Mouse (Mus musculus) CH12.LX (cell line): ENCODE data around the gene Pfdn2.

Experiments used
- CHD2 ChIP-seq: IDR thresholded peaks from 2 replicates; pipeline ENCODE4 v1.6.1; 2011; ENCODE audit warnings: low read length, improper control_type of control experiment
- CTCF ChIP-seq, 2 experiments: IDR thresholded peaks in 1 of 2; conservative IDR thresholded peaks in 1 of 2; 2 replicates each; pipeline ENCODE4 v1.5.1; 2011 to 2012; ENCODE audit warnings: low read depth in 2 of 2, low read length in 2 of 2, improper control_type of control experiment in 1 of 2, inconsistent platforms in 1 of 2, mild to moderate bottlenecking in 1 of 2, moderate library complexity in 1 of 2
- EP300 ChIP-seq: IDR thresholded peaks from 2 replicates; pipeline ENCODE4 v1.6.1; 2011; ENCODE audit warnings: low read length, improper control_type of control experiment
- MAX ChIP-seq: IDR thresholded peaks from 2 replicates; pipeline ENCODE4 v1.6.1; 2011; ENCODE audit warnings: low read length, improper control_type of control experiment
- MXI1 ChIP-seq: IDR thresholded peaks from 2 replicates; pipeline ENCODE4 v1.6.1; 2011; ENCODE audit warnings: mild to moderate bottlenecking, low read depth, low read length, improper control_type of control experiment
- MYC ChIP-seq: IDR thresholded peaks from 2 replicates; pipeline ENCODE4 v1.6.1; 2011; ENCODE audit warnings: low read depth, mild to moderate bottlenecking, improper control_type of control experiment, low read length
- POLR2A ChIP-seq: IDR thresholded peaks from 2 replicates; pipeline ENCODE4 v1.6.1; 2011; ENCODE audit warnings: low read depth, mild to moderate bottlenecking, improper control_type of control experiment, low read length
- POLR2AphosphoS2 ChIP-seq: IDR thresholded peaks from 2 replicates; pipeline ENCODE4 v1.6.1; 2011; ENCODE audit warnings: low read depth, low read length, improper control_type of control experiment
- RAD21 ChIP-seq: IDR thresholded peaks from 2 replicates; pipeline ENCODE4 v1.6.1; 2011; ENCODE audit warnings: low read depth, mild to moderate bottlenecking, low read length, improper control_type of control experiment, moderate library complexity
- SIN3A ChIP-seq: IDR thresholded peaks from 2 replicates; pipeline ENCODE4 v1.6.1; 2012; ENCODE audit warnings: low read length, improper control_type of control experiment, inconsistent platforms
- SMC3 ChIP-seq: IDR thresholded peaks from 2 replicates; pipeline ENCODE4 v1.6.1; 2011; ENCODE audit warnings: low read depth, low read length, improper control_type of control experiment
- TBP ChIP-seq: conservative IDR thresholded peaks from 2 replicates; pipeline ENCODE4 v1.6.1; 2011; ENCODE audit warnings: low read depth, low read length, improper control_type of control experiment

DNA sequence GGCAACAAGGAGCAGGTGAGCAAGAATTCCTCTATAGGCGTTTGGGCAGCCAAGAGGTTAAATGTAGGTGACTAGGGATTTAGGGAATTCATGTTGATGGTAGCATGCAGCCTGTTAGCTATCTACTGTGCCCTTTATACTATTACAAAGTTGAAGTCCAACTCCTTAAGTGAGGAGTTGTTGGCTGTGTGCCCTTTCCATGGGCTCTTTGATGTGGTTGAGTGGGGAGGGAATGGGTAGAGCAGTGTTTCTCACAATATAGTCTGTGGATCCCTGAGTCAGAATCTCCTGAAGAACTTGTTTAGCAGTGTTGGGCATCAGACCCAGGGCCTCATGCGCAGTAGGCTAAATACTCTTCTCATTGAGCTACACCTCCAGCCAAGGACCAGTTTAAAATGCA lies 11.3 kb downstream of the Pfdn2 start:
- TF ChIP-seq CTCF (conservative IDR thresholded peaks at IDR 0.05 in 1 of 2, IDR thresholded peaks at IDR 0.05 in 1 of 2; ENCODE audit: low read depth in 2 of 2, low read length in 2 of 2) (no peak), EP300 (no peak), TBP (no peak), SIN3A (no peak), CHD2 (no peak), POLR2A (no peak), MAX (no peak), SMC3 (no peak), RAD21 (no peak), MYC (no peak), POLR2AphosphoS2 (no peak), MXI1 (no peak)
